Mouse (Mus musculus): ENCODE data around the gene Nkd1.

- TF ChIP-seq CTCF (IDR thresholded peaks at IDR 0.05; ENCODE audit: low read depth) (no peak), EP300 (IDR thresholded peaks at IDR 0.05; ENCODE audit: low read depth) (no peak)
Measured at GRCm38 (mm10) chr8:88518047-88518446, 3.1 kb upstream of the Nkd1 start.

Measured in liver, postnatal 0 days (tissue).